Mouse (Mus musculus): ENCODE data around the gene Akap8.

Gene Akap8

DNA sequence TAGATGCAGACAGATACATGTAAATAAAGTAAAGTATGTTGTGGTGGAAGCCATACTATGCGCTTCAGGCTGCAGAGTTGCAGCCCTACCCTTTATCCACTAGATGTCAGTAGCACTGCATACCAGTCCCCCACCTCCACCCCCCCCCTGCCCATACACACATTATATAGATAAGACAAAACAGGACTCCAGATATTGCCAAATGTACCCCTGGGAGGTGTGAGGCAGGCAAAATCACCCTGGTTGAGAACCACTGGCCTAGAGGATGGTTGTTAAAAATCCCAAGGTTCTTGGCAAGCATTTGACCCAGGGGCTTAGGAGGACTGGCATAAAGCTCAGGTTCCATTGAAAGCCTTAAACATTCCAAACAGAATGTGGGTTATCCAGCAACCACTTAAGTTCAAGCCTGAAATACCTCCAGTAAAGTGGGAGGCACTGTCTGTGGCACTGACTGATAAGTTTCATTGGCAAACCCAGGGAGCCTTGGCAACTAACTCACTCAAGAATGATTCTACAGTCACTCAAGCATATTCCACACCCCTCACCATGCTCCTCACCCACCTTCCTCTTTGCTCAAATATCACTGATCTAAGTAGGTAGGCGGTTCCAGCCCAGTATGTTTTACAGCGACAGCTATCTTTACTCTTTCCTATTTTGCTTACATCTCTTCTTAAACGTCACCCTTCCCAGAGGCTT, 28.1 kb upstream of the Akap8 start:
- DNase-seq (ENCODE audit: low spot score): peak; percentile 40

DNA sequence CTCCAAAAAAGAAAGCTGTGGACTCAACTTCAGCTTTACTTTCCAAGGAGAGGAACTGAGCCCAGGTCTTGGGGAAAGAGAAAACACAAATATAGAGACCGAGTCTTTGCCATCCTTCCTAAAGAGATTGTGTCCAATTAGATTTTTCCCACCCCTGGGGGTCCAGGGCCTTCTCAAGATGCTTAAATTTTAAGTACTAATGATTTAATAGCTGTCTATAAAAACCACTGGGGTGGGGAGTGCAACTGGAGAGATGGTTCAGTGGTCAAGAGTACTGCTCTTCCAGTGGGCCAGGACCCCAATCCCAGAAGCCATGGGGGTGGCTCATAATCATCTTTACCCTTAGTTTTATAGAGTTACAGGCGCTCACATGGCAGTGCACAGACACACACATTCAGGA, 27.4 kb upstream of the Akap8 start:
- DNase-seq (ENCODE audit: low spot score): no peak

DNA sequence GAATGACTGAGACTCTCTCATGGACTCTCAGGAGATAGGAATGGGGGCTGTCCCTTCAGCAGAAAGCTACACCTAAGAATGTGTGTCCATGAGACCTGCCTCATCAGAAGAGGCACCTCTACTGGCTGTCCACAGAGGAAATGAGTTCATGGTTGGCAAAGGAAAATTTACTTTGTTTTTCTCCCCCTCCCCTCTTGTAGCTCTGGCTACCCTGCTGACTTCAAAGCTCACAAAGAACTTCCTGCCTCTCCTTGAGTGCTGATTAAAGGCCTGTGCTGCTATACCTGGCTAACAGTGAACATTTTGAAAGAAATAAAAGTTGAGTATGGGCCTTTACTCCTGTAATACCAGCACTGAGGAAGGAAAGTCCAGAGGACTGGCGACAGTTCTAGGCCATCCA, 20.1 kb upstream of the Akap8 start:
- DNase-seq (ENCODE audit: low spot score): peak; percentile 29

DNA sequence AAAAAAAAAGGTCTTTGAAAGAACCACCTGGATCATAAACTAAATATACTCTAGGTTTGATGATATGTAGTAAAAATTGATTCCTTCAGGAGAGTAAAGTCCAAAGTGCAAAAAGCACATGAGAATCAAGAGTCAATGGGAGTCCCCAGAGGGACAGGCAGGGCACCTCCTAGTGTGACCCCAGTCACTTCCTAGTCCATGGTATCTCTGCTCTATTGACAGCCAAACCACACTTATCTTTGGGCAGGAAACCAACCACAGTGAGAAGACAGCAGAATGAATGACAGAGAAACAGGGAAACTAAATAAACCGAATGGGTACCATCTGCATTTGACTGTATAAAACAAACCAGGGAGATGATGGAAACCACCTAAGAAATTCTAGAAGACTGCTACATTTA, 19.1 kb upstream of the Akap8 start:
- DNase-seq (ENCODE audit: low spot score): no peak

DNA sequence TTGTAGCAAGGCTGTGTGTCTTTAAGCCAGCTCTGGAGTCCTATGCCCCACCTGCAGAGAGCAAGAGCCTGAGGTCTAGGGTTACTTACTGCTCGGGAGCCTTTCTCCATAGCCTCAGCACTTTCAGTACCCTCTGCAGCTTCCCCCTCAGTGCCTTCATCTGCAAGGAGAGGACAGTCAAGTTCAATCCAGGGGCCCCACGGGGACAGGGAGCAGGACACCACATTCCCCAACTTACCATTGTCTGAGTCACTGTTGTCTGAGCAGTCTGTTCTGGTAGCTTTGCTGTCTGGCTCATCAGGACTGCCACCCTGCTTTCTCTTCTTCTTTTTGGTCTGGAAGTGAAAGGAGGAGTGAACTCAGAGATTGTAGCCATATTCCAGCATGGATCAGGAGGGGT, 14.8 kb upstream of the Akap8 start:
- DNase-seq (ENCODE audit: low spot score): no peak

DNA sequence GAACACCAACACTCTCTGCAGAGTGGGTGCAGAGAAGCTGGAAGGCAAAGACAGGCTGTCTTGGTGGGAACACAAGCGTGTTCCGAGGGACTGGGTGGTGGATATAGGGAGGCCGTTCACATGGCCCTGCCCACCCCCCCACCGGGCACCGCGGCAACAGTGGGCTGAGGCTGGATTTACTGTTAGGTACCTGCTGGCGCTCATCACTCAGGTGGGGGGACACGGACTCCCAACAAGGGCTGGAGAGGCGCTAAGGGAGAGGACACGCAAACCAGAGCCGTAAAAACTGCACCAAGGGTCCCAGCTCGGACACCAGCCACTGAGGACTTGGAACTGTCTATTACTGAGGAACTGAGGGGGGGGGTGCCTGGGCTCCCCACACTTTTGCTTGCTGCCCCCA, 13.9 kb upstream of the Akap8 start:
- no peak for DNase-seq (ENCODE audit: low spot score)

DNA sequence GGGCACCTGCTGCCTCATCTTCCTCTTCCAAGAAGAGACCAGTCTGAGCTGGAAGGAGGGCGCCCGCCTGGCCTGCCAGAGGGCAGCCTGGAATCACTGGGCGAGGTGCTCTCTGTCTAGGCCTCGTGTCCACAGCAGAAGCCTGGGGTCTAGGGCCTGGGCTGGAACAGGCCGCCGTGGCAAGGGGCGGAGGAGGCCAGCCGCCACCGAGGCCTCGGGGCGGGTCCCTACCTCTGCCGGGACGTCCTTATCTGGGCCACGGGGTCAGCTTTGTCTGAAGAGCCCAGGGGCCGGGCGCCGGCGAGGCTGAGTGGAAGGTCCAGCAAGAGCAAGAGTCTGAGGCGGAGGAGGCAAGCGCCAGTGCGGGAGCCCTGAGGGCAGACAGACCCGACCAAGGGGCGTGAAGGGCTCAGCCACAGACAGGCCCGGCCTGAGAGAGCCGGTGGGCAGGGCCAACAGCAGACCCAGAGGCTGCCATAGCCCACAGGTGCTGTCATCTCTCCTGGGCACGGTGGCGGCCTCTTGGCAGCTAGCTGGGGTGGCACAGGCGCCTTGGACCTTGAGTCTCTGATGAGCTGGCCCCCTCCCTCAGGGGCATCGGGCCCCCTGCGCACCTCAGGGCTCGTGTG, 12.8 kb upstream of the Akap8 start:
- DNase-seq (ENCODE audit: low spot score): no peak

DNA sequence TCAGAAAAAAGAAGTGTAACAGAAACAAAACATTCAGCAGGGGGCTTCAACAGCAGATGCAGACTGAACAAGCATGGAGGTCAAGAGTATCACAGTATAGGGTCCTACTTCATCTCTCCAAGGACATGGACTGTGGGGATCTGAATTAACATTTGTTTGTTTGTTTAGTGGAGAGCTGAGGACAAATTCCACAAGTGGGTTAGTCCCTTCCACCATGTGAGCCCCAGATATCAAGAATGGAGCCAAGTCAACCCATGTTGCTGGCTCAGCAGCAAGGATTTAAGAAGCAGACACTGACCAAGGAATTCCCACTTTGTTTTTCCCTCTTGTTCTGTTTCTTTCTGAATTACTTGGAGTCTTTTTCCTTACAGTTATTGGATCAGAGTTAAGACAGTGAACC, 6.5 kb upstream of the Akap8 start:
- DNase-seq (ENCODE audit: low spot score): no peak

DNA sequence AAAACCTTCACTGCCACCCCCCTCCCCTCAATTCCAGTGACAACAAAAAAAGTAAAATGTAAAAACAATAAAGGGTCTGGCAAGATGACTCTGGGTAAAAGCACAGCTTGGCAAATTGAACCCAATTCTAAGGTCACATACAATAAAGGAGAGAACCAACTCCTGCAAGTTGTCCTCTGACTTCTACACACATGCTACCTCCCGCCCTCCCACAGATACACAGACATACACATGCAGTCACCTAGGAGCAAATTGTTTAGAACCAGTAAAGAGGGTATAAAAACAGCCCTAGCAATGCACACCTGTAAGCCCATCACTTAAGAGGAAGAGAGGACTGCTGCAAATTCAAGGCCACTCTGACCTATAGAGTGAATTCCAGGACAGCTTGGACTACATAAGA, 1.8 kb upstream of the Akap8 start:
- DNase-seq (ENCODE audit: low spot score): no peak

DNA sequence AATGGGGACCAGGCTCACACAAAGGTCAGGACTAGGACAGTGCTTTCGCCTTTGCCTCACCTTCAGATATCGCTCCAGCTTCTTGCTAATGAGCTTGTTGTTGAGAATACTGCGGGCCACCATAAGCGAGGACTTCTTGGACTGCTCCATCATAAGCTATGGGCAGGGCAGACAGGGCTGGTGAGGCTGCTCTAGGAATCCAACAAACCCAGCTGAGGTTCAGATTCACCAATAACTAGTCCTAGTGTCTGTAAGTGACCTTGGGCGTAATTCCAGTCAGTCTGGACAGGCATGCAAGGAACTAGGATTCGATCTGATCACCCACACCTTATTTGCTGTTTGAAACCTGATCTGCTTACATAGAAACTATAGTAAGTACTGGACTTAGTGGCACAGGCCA, 798 bp upstream of the Akap8 start:
- no peak for DNase-seq (ENCODE audit: low spot score)

DNA sequence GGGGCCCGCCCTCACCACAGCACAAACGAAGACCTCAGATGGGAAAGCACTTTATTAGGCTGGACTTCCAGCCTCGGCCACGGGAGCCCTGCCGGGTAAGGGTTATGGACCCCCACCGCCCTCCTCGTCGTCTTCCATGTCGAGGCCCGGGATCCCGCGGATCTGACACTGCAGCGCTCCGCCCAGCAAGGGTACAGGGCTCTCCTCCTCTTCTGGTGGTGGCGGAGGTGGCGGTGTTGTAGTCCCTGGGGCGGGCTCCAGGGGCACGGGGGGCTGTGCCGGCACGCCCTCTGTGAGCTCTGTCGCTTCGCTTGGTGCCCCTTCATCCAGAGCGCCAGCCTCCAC, 324 bp upstream of the Akap8 start:
- no peak for DNase-seq (ENCODE audit: low spot score)

DNA sequence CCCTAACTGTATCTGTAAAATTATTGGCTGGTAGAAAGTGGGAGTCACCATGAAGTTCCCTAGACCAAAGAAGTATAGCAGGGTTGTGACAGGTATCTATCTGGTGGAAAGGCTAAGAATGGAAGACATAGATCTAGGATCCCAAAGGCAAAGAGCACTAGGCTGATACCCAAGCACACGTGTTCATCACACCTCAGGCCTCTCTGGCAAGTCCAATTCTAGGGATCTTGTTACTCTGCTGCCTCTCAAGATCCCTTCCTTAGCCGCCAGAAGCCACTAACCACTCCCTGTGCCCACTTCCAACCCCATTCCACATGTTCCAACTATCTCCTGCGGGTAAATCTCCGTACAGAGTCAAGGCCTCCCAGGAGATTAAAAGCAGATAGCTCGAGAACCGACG, 1.1 kb downstream of the Akap8 start:
- DNase-seq (ENCODE audit: low spot score): no peak

DNA sequence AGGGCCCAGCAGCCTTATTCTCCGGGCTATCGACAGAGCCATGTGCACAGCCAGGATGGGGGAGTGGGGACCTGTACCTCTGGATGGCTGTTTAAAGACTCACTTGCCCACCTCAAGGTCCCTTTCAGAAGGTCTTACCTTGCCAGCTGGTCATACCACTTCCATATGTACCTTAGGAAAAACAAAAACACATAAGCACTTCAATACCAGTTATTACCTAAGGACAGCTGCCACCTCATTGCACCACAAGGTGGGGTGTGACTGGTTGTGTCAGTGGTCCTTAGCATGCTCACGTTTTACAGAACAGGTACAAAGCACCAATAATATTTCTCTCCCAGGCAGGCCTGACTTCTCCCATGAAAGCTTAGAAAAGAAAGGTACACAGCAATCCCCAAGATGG, 3.3 kb downstream of the Akap8 start:
- DNase-seq (ENCODE audit: low spot score): no peak

DNA sequence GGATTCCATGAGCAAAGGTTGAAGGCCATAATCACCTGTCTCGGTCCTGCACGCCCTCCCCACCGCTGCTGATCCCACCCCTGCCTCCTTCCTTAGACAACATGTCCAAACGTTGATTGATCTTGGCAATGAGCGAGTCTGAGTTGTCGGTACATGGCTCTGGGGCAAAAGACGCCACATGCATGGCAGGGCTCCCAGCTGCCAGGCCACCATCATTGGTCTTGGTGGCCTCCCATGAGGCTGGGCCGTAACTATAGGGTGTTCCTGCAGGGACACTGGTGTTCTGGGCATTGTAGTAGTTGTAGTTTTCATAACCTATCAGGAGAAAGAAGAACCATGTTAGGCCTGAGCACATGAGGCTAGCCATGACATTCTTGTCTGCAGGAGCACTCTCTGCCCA, 4.0 kb downstream of the Akap8 start:
- DNase-seq (ENCODE audit: low spot score): no peak

DNA sequence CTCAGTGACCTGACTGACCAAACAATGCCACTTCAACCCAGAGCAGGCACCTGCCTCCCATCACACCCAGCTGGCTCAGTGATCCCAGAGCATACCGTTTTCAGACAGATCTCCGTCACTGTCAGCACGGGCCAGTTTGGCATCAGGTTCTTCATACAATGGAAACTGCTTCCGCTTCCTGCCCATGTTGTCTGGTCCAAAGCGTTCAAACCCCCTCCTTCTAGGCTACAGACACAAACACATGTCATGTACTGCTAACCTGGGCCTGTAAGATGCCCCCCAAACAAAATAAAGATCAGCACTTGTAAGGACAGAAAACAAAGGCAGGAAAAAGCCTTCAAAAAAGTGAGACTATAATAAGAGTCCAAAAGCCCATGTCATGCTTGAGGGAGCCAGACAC, 5.5 kb downstream of the Akap8 start:
- DNase-seq (ENCODE audit: low spot score): no peak

DNA sequence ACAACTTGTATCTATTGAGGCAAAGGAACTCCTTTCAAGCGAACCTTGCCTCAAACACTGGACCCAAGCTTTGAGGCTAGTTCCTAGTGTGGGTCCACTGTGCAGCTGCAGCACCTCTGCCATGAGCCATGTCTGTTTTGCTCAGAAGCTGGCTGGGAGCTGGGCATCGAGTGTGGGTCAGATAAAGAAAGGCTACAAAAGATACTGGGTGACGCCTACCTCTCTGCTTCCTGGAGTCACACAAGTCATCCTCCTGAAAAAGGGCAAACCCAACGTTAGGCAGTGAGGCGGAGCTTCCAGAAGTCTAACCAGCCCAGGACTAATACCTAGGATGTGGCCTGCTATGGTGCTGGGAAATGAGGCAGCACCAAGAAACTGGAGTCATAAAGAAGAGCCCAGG, 7.1 kb downstream of the Akap8 start:
- DNase-seq (ENCODE audit: low spot score): no peak

DNA sequence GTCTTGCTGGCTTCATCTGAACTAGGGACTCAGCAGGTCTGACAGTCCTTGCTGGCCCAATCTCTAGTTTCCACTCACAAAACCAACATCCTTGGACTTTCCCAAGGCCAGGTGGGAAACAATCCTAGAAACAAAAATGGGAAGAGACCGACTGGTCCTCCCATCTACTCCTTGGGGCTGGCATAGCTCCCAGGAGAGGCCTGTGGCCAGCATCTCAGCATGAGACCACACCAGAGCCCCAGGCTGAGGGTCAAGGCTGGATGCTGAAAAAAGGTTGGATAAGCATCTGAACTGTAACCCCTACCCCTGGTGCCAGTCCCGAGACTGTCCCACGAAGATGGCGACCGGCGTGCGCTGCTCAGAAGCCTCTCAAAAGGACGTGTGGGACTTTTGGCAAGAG, 8.2 kb downstream of the Akap8 start:
- no peak for DNase-seq (ENCODE audit: low spot score)

DNA sequence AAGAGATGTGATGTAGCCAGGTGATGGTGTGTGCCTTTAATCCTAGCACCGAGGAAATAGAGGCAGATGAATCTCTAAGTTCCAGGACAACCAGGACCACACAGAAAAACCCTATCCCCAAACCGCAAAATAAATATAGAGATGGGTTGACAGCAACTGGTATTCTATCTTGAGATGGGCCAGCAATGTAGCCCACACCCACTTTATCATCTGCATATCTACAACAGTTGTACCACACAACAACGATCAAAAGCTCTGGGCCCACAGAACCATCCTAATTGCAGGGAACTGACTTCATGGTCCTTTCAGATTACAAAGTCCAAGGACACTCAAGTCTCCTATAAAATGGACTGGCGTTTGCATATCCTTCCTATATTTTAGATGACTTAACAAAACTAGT, 13.1 kb downstream of the Akap8 start:
- DNase-seq (ENCODE audit: low spot score): no peak

DNA sequence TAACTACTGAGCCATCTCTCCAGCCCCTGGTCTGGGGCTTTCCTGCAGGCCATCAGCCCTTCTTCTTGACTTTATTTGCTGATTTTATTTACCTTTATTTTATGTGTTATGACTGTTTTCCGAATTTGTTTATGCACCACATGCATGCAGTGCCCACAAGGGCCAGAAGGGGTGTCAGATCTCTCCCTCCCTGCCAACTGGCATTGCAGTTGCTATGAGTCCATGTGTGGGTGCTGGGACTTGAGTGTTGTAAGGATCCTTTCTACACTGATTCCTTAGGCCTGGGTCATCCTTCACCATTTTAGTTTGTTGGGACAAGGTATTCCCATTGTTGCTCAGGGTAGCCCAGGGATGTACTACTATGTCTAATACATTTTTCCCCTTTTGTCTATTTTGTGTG, 22.9 kb downstream of the Akap8 start:
- DNase-seq (ENCODE audit: low spot score): no peak

DNA sequence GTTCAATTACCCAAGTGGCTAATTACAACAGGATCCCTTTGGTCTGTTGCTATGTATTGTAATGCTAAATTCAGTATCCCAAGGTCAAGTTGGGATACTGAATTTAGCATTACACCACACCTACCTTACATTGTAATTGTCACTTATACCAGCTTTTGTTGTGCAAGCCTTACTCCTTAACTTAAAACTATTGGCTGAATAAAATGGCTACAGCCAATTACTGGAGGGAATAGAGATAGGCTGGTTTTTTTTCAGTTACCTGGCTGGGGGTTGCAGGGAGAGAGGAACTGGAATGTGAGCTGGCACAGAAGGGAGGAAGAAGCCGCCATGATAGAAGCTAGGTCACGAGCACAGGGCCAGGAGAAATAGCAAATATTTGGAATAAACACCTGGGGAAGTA, 25.1 kb downstream of the Akap8 start:
- no peak for DNase-seq (ENCODE audit: low spot score)

DNA sequence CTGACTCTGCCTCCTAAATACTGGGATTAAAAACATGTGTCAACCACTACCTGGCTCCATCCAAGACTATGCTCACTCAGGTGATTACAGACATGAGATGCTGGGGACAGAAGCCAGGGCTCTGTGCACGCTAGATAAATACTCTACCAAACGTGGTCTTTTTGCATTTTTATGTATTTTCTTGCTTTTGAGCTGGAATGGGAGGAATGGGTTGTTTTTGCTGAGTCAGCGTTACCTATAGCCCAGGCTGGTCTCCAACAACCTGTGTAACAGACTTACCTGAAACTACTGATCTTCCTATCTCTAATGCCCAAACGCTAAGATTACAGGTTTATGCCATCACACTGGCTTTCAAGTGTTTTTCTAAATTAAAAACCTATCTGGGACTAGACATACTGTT, 25.9 kb downstream of the Akap8 start:
- no peak for DNase-seq (ENCODE audit: low spot score)

DNA sequence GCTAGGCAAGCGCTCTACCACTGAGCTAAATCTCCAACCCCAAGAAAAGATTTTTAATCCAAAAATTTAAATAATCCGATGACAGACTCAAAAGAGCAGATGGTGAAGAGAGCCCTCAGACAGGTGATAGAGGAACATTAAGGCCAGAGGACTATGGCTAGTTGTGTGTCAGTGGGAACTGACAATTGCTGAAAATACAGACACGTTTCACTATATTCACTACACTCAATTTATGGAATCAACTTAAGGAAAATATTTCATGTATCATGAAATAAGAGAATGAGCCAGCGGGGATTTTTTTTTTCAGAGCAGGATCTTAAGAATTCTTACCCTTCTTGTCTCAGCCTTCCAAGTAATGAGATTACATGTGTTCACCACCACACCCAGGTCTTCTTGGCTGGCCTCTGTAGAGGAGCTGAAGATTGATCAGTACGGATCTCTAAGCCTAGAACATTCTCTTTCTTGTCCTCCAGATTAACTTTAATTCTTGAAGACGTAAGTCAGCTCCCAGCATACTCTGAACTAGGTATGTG, 35.8 kb downstream of the Akap8 start:
- DNase-seq (ENCODE audit: low spot score): no peak

DNA sequence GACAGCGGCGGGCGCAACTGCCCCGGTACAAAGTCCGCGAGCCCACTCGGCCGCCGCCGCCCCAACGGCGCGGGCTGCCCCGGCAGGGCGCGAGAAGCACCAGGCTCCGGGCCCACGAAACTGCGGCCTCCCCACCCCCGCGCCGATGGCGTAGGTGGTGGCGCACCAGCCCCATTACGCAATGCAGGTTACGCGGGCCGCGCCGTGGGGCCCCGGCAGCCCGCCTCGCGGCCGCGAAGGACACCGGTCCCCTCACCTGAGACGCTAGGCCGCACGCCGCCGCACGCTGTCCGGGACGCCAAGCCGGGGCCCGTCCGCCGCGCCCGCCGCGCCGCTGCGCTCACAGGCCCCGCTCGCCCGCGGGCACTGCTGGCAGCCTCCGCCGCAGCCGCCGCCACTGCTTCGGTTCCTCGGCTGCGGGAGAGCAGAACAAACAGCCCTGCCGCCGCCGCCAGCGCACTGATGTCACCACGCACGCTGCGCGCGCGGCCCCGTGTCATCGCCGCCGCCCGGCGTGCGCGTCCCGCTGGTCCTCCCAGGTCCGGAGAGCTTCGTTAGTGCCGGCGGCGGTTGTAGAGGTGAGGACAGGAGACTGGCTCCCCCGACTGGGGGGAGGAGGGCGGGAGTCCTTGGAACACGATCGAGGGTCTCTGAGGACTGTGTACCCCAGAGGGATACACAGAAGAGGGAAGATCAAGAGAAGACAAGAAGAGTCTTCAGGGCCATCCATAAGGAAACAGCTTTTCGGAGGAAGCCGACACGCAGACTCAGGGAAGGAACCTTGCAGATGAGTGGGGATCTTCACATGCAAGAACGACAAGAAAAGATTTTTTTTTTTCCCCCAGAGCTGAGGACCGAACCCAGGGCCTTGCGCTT, 36.5 kb downstream of the Akap8 start, which contains the start of gene Brd4:
TSS of gene Brd4 (minus strand) at position 461 of the 876 bp plus-strand sequence.
- peak; percentile 91 for DNase-seq (ENCODE audit: low spot score)
